Mouse (Mus musculus): ENCODE data around the gene Acot4.
"Not testable (repeated sequence)": the region's sequence is repeated elsewhere in the genome, so short reads cannot be mapped to it uniquely, and the experiment has no call there.

- not testable (repeated sequence) for TF ChIP-seq POLR2A (IDR thresholded peaks at IDR 0.05; ENCODE audit: extremely low read depth, insufficient read depth, low read length); CTCF (IDR thresholded peaks at IDR 0.05; ENCODE audit: low read depth, low read length)
Observed at GRCm38 (mm10) chr12:84050744-84051143, 12.6 kb downstream of the Acot4 start.
